Mouse (Mus musculus) embryonic facial prominence, embryonic 11.5 days (tissue): ENCODE results near the gene Ttc7b. TPM values are rescaled to one million over a fixed set of nuclear protein-coding genes. Genes with fewer than 3 reads are reported as not detected.

ENCODE experiments used
- ATAC-seq: fragments of 200-750 bp; cut with Nextera tagmentation; replicated peaks from 2 replicates; pipeline ENCODE4 v1.8.0; 2017; ENCODE audit warnings: low read depth; ENCODE audit not compliant: insufficient number of reproducible peaks, low FRiP score, low TSS enrichment
- DNase-seq: peaks from one replicate; pipeline ENCODE4 v3.0.0-alpha.2; 2015; ENCODE audit warnings: low spot score
- H3K27ac ChIP-seq: fragments of 300-500 bp; sonication (generic); replicated peaks from 2 replicates; pipeline ENCODE4 v1.5.1; 2014; ENCODE audit warnings: mild to moderate bottlenecking, low read depth, low read length, control low read depth
- H3K27me3 ChIP-seq: fragments of 300-500 bp; sonication (generic); 2 replicates; pipeline ENCODE4 v1.6.1; 2014; ENCODE audit warnings: mild to moderate bottlenecking, low read length, moderate library complexity, mixed read lengths; ENCODE audit not compliant: control insufficient read depth, insufficient read depth
- H3K36me3 ChIP-seq: fragments of 300-500 bp; sonication (generic); replicated peaks from 2 replicates; pipeline ENCODE4 v1.6.1; 2014; ENCODE audit warnings: low read depth, mild to moderate bottlenecking, low read length, moderate library complexity, mixed read lengths; ENCODE audit not compliant: control insufficient read depth, insufficient read depth
- H3K4me1 ChIP-seq: fragments of 300-500 bp; sonication (generic); 2 replicates; pipeline ENCODE4 v1.6.1; 2014; ENCODE audit warnings: low read length, mixed read lengths; ENCODE audit not compliant: control insufficient read depth, insufficient read depth
- H3K4me2 ChIP-seq: fragments of 300-500 bp; sonication (generic); 2 replicates; pipeline ENCODE4 v1.6.1; 2014; ENCODE audit warnings: low read depth, mild to moderate bottlenecking, control low read depth, low read length, moderate library complexity
- H3K4me3 ChIP-seq: fragments of 300-500 bp; sonication (generic); 2 replicates; pipeline ENCODE4 v1.5.1; 2014; ENCODE audit warnings: low read depth, low read length, control low read depth
- H3K9ac ChIP-seq: fragments of 300-500 bp; sonication (generic); replicated peaks from 2 replicates; pipeline ENCODE4 v1.6.1; 2014; ENCODE audit warnings: mild to moderate bottlenecking, control low read depth, low read length
- H3K9me3 ChIP-seq: fragments of 300-500 bp; sonication (generic); replicated peaks from 2 replicates; pipeline ENCODE4 v1.6.1; 2016; ENCODE audit warnings: mild to moderate bottlenecking, low read length, inconsistent platforms, mixed read lengths; ENCODE audit not compliant: control insufficient read depth
- WGBS: fragments of 180-500 bp; shearing (Covaris S2); extraction: QIAGEN DNeasy Blood & Tissue Kit; methylation state at CpG from one replicate; pipeline ENCODE4 v1.1.7; 2014; 5-methylcytosine and 5-hydroxymethylcytosine counted together
- polyA plus RNA-seq: library from polyadenylated mRNA; unstranded; fragments of >200 nt; fragmentation: Nextera tagmentation; extraction: Ambion mirVana; gene quantifications from 2 replicates; pipeline ENCODE4 v1.2.1, GENCODE M21; 2014

Ttc7b gene
- polyA plus RNA-seq, 1 experiment from 2014 or later: 10.0 TPM

- WGBS: 100% methylated on average over 2 of the region's 2 CpGs
- Histone ChIP-seq H3K4me2 (no peak overlapping the region), H3K4me3 (no peak overlapping the region), H3K9me3 (no peaks in the 10 kb centered on the region), H3K27me3 (no peaks in the 10 kb centered on the region), H3K9ac (no peak overlapping the region), H3K27ac (no peak overlapping the region), H3K4me1 (peaks cover 9% of the 10 kb centered on the region), H3K36me3 (no peaks in the 10 kb centered on the region)
- no peak for ATAC-seq
- DNase-seq: no peak
These were observed 233.1 kb downstream of the Ttc7b start for GRCm38 (mm10) chr12:100287565-100287964.

DNA sequence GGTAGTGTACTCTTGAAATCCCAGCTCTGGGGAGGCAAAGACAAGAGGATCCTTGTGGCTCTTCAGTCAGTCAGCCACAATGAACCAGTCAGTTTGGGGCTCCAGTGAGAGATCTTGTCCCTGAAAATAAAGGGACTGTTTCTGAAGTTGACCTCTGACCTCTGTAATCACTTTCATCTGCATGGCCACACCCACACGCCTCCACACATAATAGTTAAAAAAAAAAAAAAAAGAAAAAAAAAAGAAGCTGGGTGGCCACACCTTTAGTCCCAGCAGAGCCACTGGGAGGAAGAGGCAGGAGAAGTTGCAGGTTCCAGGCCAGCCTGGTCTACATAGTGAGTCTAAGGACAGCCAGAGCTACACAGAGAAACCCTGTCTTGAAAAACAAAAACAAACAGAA, 237.3 kb downstream of the Ttc7b start:
- Histone ChIP-seq H3K4me3 (no peak overlapping the region), H3K9ac (no peak overlapping the region), H3K4me1 (peaks cover 4% of the 10 kb centered on the region; the same call in 1 of the 2 replicates), H3K27ac (no peak overlapping the region), H3K36me3 (no peaks in the 10 kb centered on the region), H3K27me3 (no peaks in the 10 kb centered on the region), H3K4me2 (no peak overlapping the region), H3K9me3 (no peaks in the 10 kb centered on the region)
- no peak for ATAC-seq
- DNase-seq: no peak
- 39% methylated on average over 1 of the region's 1 CpGs for WGBS

DNA sequence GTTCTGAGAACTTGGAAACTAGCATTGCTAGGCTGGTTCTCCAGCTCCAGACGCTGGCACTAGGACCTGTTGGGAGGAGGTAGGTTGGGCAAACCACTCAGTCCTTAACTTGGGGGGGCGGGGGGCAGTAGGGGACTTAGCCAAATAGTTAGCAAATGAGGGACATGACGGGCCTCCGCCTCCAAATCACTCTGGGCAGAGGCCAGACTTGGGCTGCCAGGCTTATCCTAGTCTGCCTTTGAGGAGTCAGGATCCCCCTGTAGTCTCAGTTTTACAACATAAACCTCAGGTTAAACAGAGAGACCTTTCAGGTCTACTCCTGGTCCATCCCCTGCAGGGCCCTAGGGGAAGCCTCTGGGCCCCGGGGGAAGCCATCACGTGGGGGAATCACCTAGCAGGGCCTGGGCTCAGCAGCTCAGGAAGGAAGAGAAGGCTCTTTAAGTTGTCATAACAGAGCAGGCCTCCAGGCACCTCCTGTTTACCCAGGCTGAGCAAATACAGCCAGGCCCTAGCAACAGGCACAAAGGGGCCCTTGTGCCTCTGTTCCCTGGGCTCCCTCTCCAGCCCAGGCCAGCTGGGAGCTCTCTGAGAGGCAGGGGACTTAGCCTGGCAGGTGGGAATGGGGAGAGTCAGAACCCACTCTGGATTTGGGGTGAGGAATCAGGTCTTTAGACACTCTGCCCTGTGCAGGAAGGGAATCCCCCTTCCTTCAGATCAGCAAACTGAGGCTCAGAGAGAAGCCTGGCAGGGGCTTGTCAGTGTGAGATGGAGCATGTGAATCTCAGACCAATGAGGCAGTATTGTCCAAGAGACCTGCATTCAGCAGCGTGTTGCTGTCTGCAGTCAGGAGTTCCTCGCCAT, 238.4 kb downstream of the Ttc7b start:
- Histone ChIP-seq H3K4me3 (no peak overlapping the region), H3K9ac (peak overlapping the region; percentile 34; the same call in 1 of the 2 replicates), H3K36me3 (no peaks in the 10 kb centered on the region), H3K27me3 (no peaks in the 10 kb centered on the region), H3K9me3 (no peaks in the 10 kb centered on the region), H3K4me1 (peaks cover 4% of the 10 kb centered on the region; the same call in 1 of the 2 replicates), H3K4me2 (no peak overlapping the region), H3K27ac (peak overlapping the region; percentile 52)
- peak; percentile 66 for DNase-seq
- ATAC-seq: peak; percentile 62; the same call in 1 of the 2 replicates
- WGBS: 32% methylated on average over 8 of the region's 8 CpGs

GRCm38 (mm10) chr12:100280972-100281794, 239.4 kb downstream of the Ttc7b start:
- ATAC-seq: no peak
- Histone ChIP-seq H3K36me3 (no peaks in the 10 kb centered on the region), H3K4me3 (no peak overlapping the region), H3K27ac (no peak overlapping the region), H3K4me2 (no peak overlapping the region), H3K27me3 (no peaks in the 10 kb centered on the region), H3K4me1 (peaks cover 4% of the 10 kb centered on the region; the same call in 1 of the 2 replicates), H3K9me3 (no peaks in the 10 kb centered on the region), H3K9ac (no peak overlapping the region)
- no peak for DNase-seq
- WGBS: 52% methylated on average over 4 of the region's 4 CpGs

- H3K4me1 ChIP-seq: peaks cover 4% of the 10 kb centered on the region; the same call in 1 of the 2 replicates
These were observed 240.7 kb downstream of the Ttc7b start for GRCm38 (mm10) chr12:100279898-100280297.

DNA sequence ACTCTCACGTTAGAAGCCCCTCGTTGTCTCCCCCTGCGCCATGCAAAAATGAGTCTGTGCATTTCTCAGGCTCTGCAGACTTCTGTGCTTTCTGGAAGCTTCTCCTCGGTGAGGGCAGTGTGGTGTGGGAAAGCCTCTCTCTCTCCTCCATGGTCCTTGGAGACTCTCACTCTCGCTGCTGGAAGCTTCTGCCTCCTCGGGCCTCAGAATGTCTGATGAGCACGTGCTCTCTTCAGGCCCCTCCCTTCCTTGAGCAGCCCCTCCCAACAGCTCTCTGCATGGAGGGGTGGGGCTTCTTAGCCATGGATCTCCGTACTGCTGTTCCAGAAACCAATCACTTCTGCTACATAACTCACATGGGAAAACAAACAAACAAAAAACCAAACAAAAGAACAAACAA, 242.3 kb downstream of the Ttc7b start:
- Histone ChIP-seq H3K27ac (no peak overlapping the region), H3K4me2 (no peak overlapping the region), H3K9ac (no peak overlapping the region), H3K27me3 (no peaks in the 10 kb centered on the region), H3K4me1 (peaks cover 4% of the 10 kb centered on the region; the same call in 1 of the 2 replicates), H3K36me3 (no peaks in the 10 kb centered on the region), H3K4me3 (no peak overlapping the region), H3K9me3 (no peaks in the 10 kb centered on the region)
- ATAC-seq (no peak), DNase-seq (no peak)
- 46% methylated on average over 8 of the region's 8 CpGs for WGBS

More at GRCm38 (mm10) chr12:100279898-100280297, 240.7 kb downstream of the Ttc7b start:
- Histone ChIP-seq H3K9ac (no peak overlapping the region), H3K27ac (no peak overlapping the region), H3K4me2 (no peak overlapping the region), H3K4me3 (no peak overlapping the region), H3K36me3 (no peaks in the 10 kb centered on the region), H3K9me3 (no peaks in the 10 kb centered on the region), H3K27me3 (no peaks in the 10 kb centered on the region)
- no peak for ATAC-seq
- no peak for DNase-seq
- WGBS: 60% methylated on average over 4 of the region's 4 CpGs

- H3K9ac ChIP-seq: no peak overlapping the region; the same call in 1 of the 2 replicates
- H3K27me3 ChIP-seq: no peaks in the 10 kb centered on the region
- WGBS: 71% methylated on average over 3 of the region's 3 CpGs
- no peaks in the 10 kb centered on the region for H3K9me3 ChIP-seq
- no peak for ATAC-seq
- no peak overlapping the region for H3K4me2 ChIP-seq
- H3K36me3 ChIP-seq: no peaks in the 10 kb centered on the region
- no peak overlapping the region for H3K27ac ChIP-seq
- H3K4me1 ChIP-seq: peaks cover 4% of the 10 kb centered on the region; the same call in 1 of the 2 replicates
- DNase-seq: no peak
- no peak overlapping the region for H3K4me3 ChIP-seq
These were observed 243.1 kb downstream of the Ttc7b start for GRCm38 (mm10) chr12:100277534-100277905.
